In genomic region chr5:138757616-138758015, GRCm38 (mm10) we compare ENCODE assay signal across 7 mouse cellular contexts. TPM values are rescaled to one million over a fixed set of nuclear protein-coding genes. Genes with fewer than 3 reads are reported as not detected.
A peak's percentile ranks its signal among the peaks of the same experiment; 100 is the strongest.
DNase-seq lines count a peak whose midpoint lies in the region; ATAC-seq lines count a peak whose summit lies in the region.

No protein-coding gene starts in this region.

- H3K4me1 ChIP-seq in forebrain, embryonic 10.5 days, result peaks cover 63% of the 10 kb centered on the region
- peaks cover 82% of the 10 kb centered on the region for H3K4me1 ChIP-seq in forebrain, embryonic 13.5 days
- peaks cover 17% of the 10 kb centered on the region for H3K4me1 ChIP-seq in kidney, embryonic 14.5 days (ENCODE audit: control insufficient read depth, insufficient read depth, low read length)
- peaks cover 74% of the 10 kb centered on the region for H3K4me1 ChIP-seq in midbrain, embryonic 12.5 days

- DNase-seq in forebrain, embryonic 10.5 days (ENCODE audit: extremely low spot score, low spot score), result no peak
- no peak for DNase-seq in adipocyte (ENCODE audit: low spot score)
- no peak for DNase-seq in right cerebral cortex, adult 2 months (ENCODE audit: low spot score in 2 of 2)
- no peak for DNase-seq in layer of hippocampus, adult 9-10 months (ENCODE audit: low spot score)

- H3K9me3 ChIP-seq in forebrain, embryonic 10.5 days, result no peaks in the 10 kb centered on the region
- H3K9me3 ChIP-seq in forebrain, embryonic 13.5 days (replicated peaks), result no peaks in the 10 kb centered on the region
- no peaks in the 10 kb centered on the region for H3K9me3 ChIP-seq in kidney, embryonic 14.5 days (ENCODE audit: control insufficient read depth, low read length)
- no peaks in the 10 kb centered on the region for H3K9me3 ChIP-seq in midbrain, embryonic 12.5 days

- WGBS in forebrain, embryonic 10.5 days, result 92% methylated on average over 12 of the region's 12 CpGs
- WGBS in forebrain, embryonic 13.5 days, result 88% methylated on average over 12 of the region's 12 CpGs
- WGBS in kidney, embryonic 14.5 days, result 93% methylated on average over 12 of the region's 12 CpGs
- WGBS in midbrain, embryonic 12.5 days, result 91% methylated on average over 12 of the region's 12 CpGs

- peak overlapping the region; percentile 90 for H3K9ac ChIP-seq in forebrain, embryonic 13.5 days
- H3K9ac ChIP-seq in kidney, embryonic 14.5 days (ENCODE audit: low read depth, low read length), result no peak overlapping the region
- H3K9ac ChIP-seq in midbrain, embryonic 12.5 days (replicated peaks), result peak overlapping the region; percentile 79

- peak overlapping the region; percentile 88 for H3K4me2 ChIP-seq in forebrain, embryonic 13.5 days
- H3K4me2 ChIP-seq in kidney, embryonic 14.5 days (replicated peaks; ENCODE audit: low read depth, low read length), result peak overlapping the region; percentile 96
- H3K4me2 ChIP-seq in midbrain, embryonic 12.5 days (replicated peaks), result peak overlapping the region; percentile 90

- peaks cover 60% of the 10 kb centered on the region for H3K27me3 ChIP-seq in forebrain, embryonic 10.5 days (ENCODE audit: poor library complexity, severe bottlenecking)
- H3K27me3 ChIP-seq in forebrain, embryonic 13.5 days, result 0 out of 2 replicates have a peak, but pooled peaks cover 8% of the 10 kb centered on the region
- H3K27me3 ChIP-seq in kidney, embryonic 14.5 days (ENCODE audit: control insufficient read depth, insufficient read depth, low read length), result peaks cover 11% of the 10 kb centered on the region
- peaks cover 50% of the 10 kb centered on the region for H3K27me3 ChIP-seq in midbrain, embryonic 12.5 days

- H3K4me3 ChIP-seq in forebrain, embryonic 10.5 days, result peak overlapping the region; percentile 76; the same call in 1 of the 2 replicates
- H3K4me3 ChIP-seq in forebrain, embryonic 13.5 days, result peak overlapping the region; percentile 74
- H3K4me3 ChIP-seq in kidney, embryonic 14.5 days (ENCODE audit: low read length), result peak overlapping the region; percentile 14; the same call in 1 of the 2 replicates
- peak overlapping the region; percentile 69 for H3K4me3 ChIP-seq in midbrain, embryonic 12.5 days

- H3K36me3 ChIP-seq in forebrain, embryonic 10.5 days (replicated peaks), result no peaks in the 10 kb centered on the region
- peaks cover 51% of the 10 kb centered on the region for H3K36me3 ChIP-seq in forebrain, embryonic 13.5 days (ENCODE audit: poor library complexity, severe bottlenecking)
- peaks cover 7% of the 10 kb centered on the region for H3K36me3 ChIP-seq in kidney, embryonic 14.5 days (ENCODE audit: control insufficient read depth, insufficient read depth, low read length)
- H3K36me3 ChIP-seq in midbrain, embryonic 12.5 days, result peaks cover 21% of the 10 kb centered on the region

- no peak for ATAC-seq in forebrain, embryonic 13.5 days
- ATAC-seq in kidney, embryonic 14.5 days (ENCODE audit: low FRiP score, low TSS enrichment), result no peak
- no peak for ATAC-seq in midbrain, embryonic 12.5 days (ENCODE audit: low FRiP score, low read depth)

- no peak overlapping the region for H3K27ac ChIP-seq in forebrain, embryonic 10.5 days
- no peak overlapping the region for H3K27ac ChIP-seq in forebrain, embryonic 13.5 days
- peak overlapping the region; percentile 84; the same call in 1 of the 2 replicates for H3K27ac ChIP-seq in kidney, embryonic 14.5 days (ENCODE audit: low read depth, low read length)
- no peak overlapping the region for H3K27ac ChIP-seq in midbrain, embryonic 12.5 days (replicated peaks)

RNA-seq across cellular contexts. Expression of gene Fam20c, which starts 3.3 kb away (rescaled TPM):
- polyA plus RNA-seq in forebrain, embryonic 10.5 days (2016; fragmentation: Nextera tagmentation; extraction: Ambion mirVana), result 2.9 and 4.5 TPM in 2 replicates
- polyA plus RNA-seq in forebrain, embryonic 13.5 days (2015; fragmentation: Nextera tagmentation; extraction: Ambion mirVana), result 22.6 and 22.8 TPM in 2 replicates
- polyA plus RNA-seq in kidney, embryonic 14.5 days (2014; fragmentation: Nextera tagmentation; extraction: Ambion mirVana), result 16.5 and 19.9 TPM in 2 replicates
- 26.6 and 31.9 TPM in 2 replicates for polyA plus RNA-seq in midbrain, embryonic 12.5 days (2016; fragmentation: Nextera tagmentation; extraction: Ambion mirVana)

Comparison
In these comparisons a context has a peak if more than half of its experiments do, and no peak if none do; other contexts are left out.
1. H3K4me3 ChIP-seq: peak in every context shown above with its lines; median percentile 76 in forebrain, embryonic 10.5 days; 74 in forebrain, embryonic 13.5 days; 69 in midbrain, embryonic 12.5 days; 14 in kidney, embryonic 14.5 days.